Comparison of ENCODE assay signal across 9 mouse cellular contexts in genomic region chr5:4023742-4024681, GRCm38 (mm10).
A peak's percentile ranks its signal among the peaks of the same experiment; 100 is the strongest.
DNase-seq lines count a peak whose midpoint lies in the region; ATAC-seq lines count a peak whose summit lies in the region.
"Had no signal": no experiment of that assay in that cellular context is flagged by ENCODE, and none has a peak within 500 bp of the region (broad histone marks: within the 10 kb centered on the region; RNA-seq: fewer than 3 reads in every experiment).

No protein-coding gene starts in this region.

- H3K4me2 ChIP-seq in heart, embryonic 15.5 days, result peak overlapping the region; percentile 58
- H3K4me2 ChIP-seq in limb, embryonic 13.5 days (replicated peaks), result peak overlapping the region; percentile 51
- no peak overlapping the region for H3K4me2 ChIP-seq in midbrain, embryonic 14.5 days (ENCODE audit: low read length)

- H3K4me3 ChIP-seq in heart, embryonic 15.5 days, result peak overlapping the region; percentile 28
- peak overlapping the region; percentile 14; the same call in 1 of the 2 replicates for H3K4me3 ChIP-seq in limb, embryonic 13.5 days
- H3K4me3 ChIP-seq in midbrain, embryonic 10.5 days, result no peak overlapping the region
- no peak overlapping the region for H3K4me3 ChIP-seq in midbrain, embryonic 14.5 days (replicated peaks; ENCODE audit: low read depth, low read length)
- H3K4me3 ChIP-seq: megakaryocyte, embryonic 14.5 days had no signal

- H3K4me1 ChIP-seq in heart, embryonic 15.5 days (replicated peaks), result peaks cover 16% of the 10 kb centered on the region
- peaks cover 17% of the 10 kb centered on the region for H3K4me1 ChIP-seq in limb, embryonic 13.5 days
- no peaks in the 10 kb centered on the region for H3K4me1 ChIP-seq in midbrain, embryonic 10.5 days
- H3K4me1 ChIP-seq in midbrain, embryonic 14.5 days (ENCODE audit: control insufficient read depth, insufficient read depth, low read length), result no peaks in the 10 kb centered on the region

- 27% methylated on average over 16 of the region's 16 CpGs for WGBS in heart, embryonic 15.5 days
- WGBS in limb, embryonic 13.5 days, result 33% methylated on average over 16 of the region's 16 CpGs
- WGBS in midbrain, embryonic 10.5 days, result 85% methylated on average over 16 of the region's 16 CpGs
- 85% methylated on average over 16 of the region's 16 CpGs for WGBS in midbrain, embryonic 14.5 days

- H3K27ac ChIP-seq in heart, embryonic 15.5 days, result peak overlapping the region; percentile 85
- H3K27ac ChIP-seq in limb, embryonic 13.5 days, result peak overlapping the region; percentile 76
- H3K27ac ChIP-seq in midbrain, embryonic 10.5 days (replicated peaks), result no peak overlapping the region
- H3K27ac ChIP-seq in midbrain, embryonic 14.5 days (replicated peaks; ENCODE audit: low read depth, low read length), result no peak overlapping the region

- ATAC-seq in heart, embryonic 15.5 days (replicated peaks; ENCODE audit: insufficient number of reproducible peaks, insufficient read depth, low FRiP score, low read depth), result peak; percentile 70
- peak; percentile 89 for ATAC-seq in limb, embryonic 13.5 days (ENCODE audit: low FRiP score, low read depth)
- ATAC-seq in midbrain, embryonic 14.5 days (ENCODE audit: low FRiP score, low TSS enrichment), result no peak

- H3K36me3 ChIP-seq in heart, embryonic 15.5 days, result 0 out of 2 replicates have a peak, but pooled peaks cover 3% of the 10 kb centered on the region
- H3K36me3 ChIP-seq in limb, embryonic 13.5 days, result peaks cover 34% of the 10 kb centered on the region
- H3K36me3 ChIP-seq in midbrain, embryonic 10.5 days, result peaks cover 43% of the 10 kb centered on the region
- H3K36me3 ChIP-seq in midbrain, embryonic 14.5 days (ENCODE audit: control insufficient read depth, insufficient read depth, low read length), result peaks cover 36% of the 10 kb centered on the region

- DNase-seq in urinary bladder, postnatal 14 days (ENCODE audit: low spot score), result peak; percentile 67
- DNase-seq in urinary bladder, postnatal 4 days (ENCODE audit: low spot score in 2 of 2), result no peak
- peak; percentile 23 for DNase-seq in embryo, embryonic 10.5 days (ENCODE audit: low spot score)
- DNase-seq in spleen, postnatal 36 days (ENCODE audit: low spot score in 2 of 2), result no peak
- DNase-seq in midbrain, embryonic 10.5 days (ENCODE audit: low spot score), result no peak
- no peak for DNase-seq in midbrain, embryonic 14.5 days

- H3K9ac ChIP-seq in heart, embryonic 15.5 days, result no peak overlapping the region
- 0 out of 2 replicates have a peak overlapping the region, but pooled peaks have one; percentile 21 for H3K9ac ChIP-seq in limb, embryonic 13.5 days
- no peak overlapping the region for H3K9ac ChIP-seq in midbrain, embryonic 14.5 days (replicated peaks; ENCODE audit: low read length)

- H3K27me3 ChIP-seq in heart, embryonic 15.5 days, result no peaks in the 10 kb centered on the region
- H3K27me3 ChIP-seq in limb, embryonic 13.5 days, result no peaks in the 10 kb centered on the region
- no peaks in the 10 kb centered on the region for H3K27me3 ChIP-seq in midbrain, embryonic 10.5 days (ENCODE audit: low read depth, poor library complexity, severe bottlenecking)
- H3K27me3 ChIP-seq in midbrain, embryonic 14.5 days (ENCODE audit: control insufficient read depth, insufficient read depth, low read length), result no peaks in the 10 kb centered on the region
- H3K27me3 ChIP-seq: megakaryocyte, embryonic 14.5 days had no signal

- no peaks in the 10 kb centered on the region for H3K9me3 ChIP-seq in heart, embryonic 15.5 days (replicated peaks)
- no peaks in the 10 kb centered on the region for H3K9me3 ChIP-seq in limb, embryonic 13.5 days
- H3K9me3 ChIP-seq in midbrain, embryonic 10.5 days (replicated peaks), result no peaks in the 10 kb centered on the region
- no peaks in the 10 kb centered on the region for H3K9me3 ChIP-seq in midbrain, embryonic 14.5 days (ENCODE audit: control insufficient read depth, low read length)
- H3K9me3 ChIP-seq: megakaryocyte, embryonic 14.5 days had no signal

Comparison
In these comparisons a context has a peak if more than half of its experiments do, and no peak if none do; other contexts are left out.
1. DNase-seq: peak in urinary bladder, postnatal 14 days (single experiment) and embryo, embryonic 10.5 days (single experiment); none in urinary bladder, postnatal 4 days (0 of 2), spleen, postnatal 36 days (0 of 2), midbrain, embryonic 10.5 days (single experiment) and midbrain, embryonic 14.5 days (single experiment).
2. H3K27ac ChIP-seq: peak in heart, embryonic 15.5 days (single experiment) and limb, embryonic 13.5 days (single experiment); none in midbrain, embryonic 10.5 days (single experiment) and midbrain, embryonic 14.5 days (single experiment).
3. H3K4me3 ChIP-seq: peak in heart, embryonic 15.5 days (single experiment) and limb, embryonic 13.5 days (single experiment); none in midbrain, embryonic 10.5 days (single experiment) and midbrain, embryonic 14.5 days (single experiment).